Mouse (Mus musculus): ENCODE results near the gene Plscr3.

The Plscr3 gene

GRCm38 (mm10) chr11:69867335-69867734 lies 21.2 kb downstream of the Plscr3 start:
- no peak for DNase-seq

GRCm38 (mm10) chr11:69870289-69871069 lies 24.3 kb downstream of the Plscr3 start:
- no peak for DNase-seq

- DNase-seq = no peak
Observed at GRCm38 (mm10) chr11:69871822-69872221, 25.6 kb downstream of the Plscr3 start.

- DNase-seq = no peak
Observed at GRCm38 (mm10) chr11:69872451-69872850, 26.3 kb downstream of the Plscr3 start.

- peak; percentile 52 to 70 for DNase-seq
Observed at GRCm38 (mm10) chr11:69876186-69876585, 30.0 kb downstream of the Plscr3 start.

GRCm38 (mm10) chr11:69876867-69877266 lies 30.7 kb downstream of the Plscr3 start:
- peak; percentile 92 to 94 for DNase-seq

- DNase-seq = no peak
Observed at GRCm38 (mm10) chr11:69877878-69878277, 31.7 kb downstream of the Plscr3 start, which contains the start of gene Tmem95. Tmem95 (minus strand) TSS chr11:69878018.

GRCm38 (mm10) chr11:69878399-69878798 lies 32.2 kb downstream of the Plscr3 start:
- DNase-seq = no peak

GRCm38 (mm10) chr11:69878952-69879351 lies 32.8 kb downstream of the Plscr3 start:
- DNase-seq = no peak

GRCm38 (mm10) chr11:69879711-69880110 lies 33.5 kb downstream of the Plscr3 start:
- DNase-seq = peak in 1 of 2 experiments; percentile 28

- DNase-seq = peak; percentile 83 to 90
Observed at GRCm38 (mm10) chr11:69880506-69880852, 34.3 kb downstream of the Plscr3 start.

- peak; percentile 91 to 95 for DNase-seq
Observed at GRCm38 (mm10) chr11:69880853-69881603, 34.9 kb downstream of the Plscr3 start, which contains the start of gene Kctd11. Kctd11 (minus strand) TSS chr11:69881406.

GRCm38 (mm10) chr11:69881787-69882670 lies 35.9 kb downstream of the Plscr3 start:
- DNase-seq = peak in 1 of 2 experiments; percentile 15

- peak; percentile 55 to 68 for DNase-seq
Observed at GRCm38 (mm10) chr11:69883066-69883465, 36.9 kb downstream of the Plscr3 start.

GRCm38 (mm10) chr11:69883527-69884151 lies 37.5 kb downstream of the Plscr3 start:
- DNase-seq = peak in 1 of 2 experiments; percentile 34

GRCm38 (mm10) chr11:69884240-69884639 lies 38.1 kb downstream of the Plscr3 start:
- DNase-seq = peak in 1 of 2 experiments; percentile 27

- DNase-seq = no peak
Observed at GRCm38 (mm10) chr11:69884663-69885062, 38.5 kb downstream of the Plscr3 start.

- DNase-seq = peak; percentile 30 to 57
Observed at GRCm38 (mm10) chr11:69886907-69887635, 40.9 kb downstream of the Plscr3 start.

- DNase-seq = no peak
Observed at GRCm38 (mm10) chr11:69891482-69891881, 45.3 kb downstream of the Plscr3 start.

GRCm38 (mm10) chr11:69894671-69895070 lies 48.5 kb downstream of the Plscr3 start:
- peak; percentile 31 to 44 for DNase-seq

- no peak for DNase-seq
Observed at GRCm38 (mm10) chr11:69895291-69895690, 49.1 kb downstream of the Plscr3 start, which contains the start of gene Acap1. Acap1 (minus strand) TSS chr11:69895539.
